Comparison of ENCODE assay signal across 21 mouse cellular contexts in genomic region chr6:50498346-50498745, GRCm38 (mm10). TPM values are rescaled to one million over a fixed set of nuclear protein-coding genes. Genes with fewer than 3 reads are reported as not detected.
A peak's percentile ranks its signal among the peaks of the same experiment; 100 is the strongest.
DNase-seq lines count a peak whose midpoint lies in the region; ATAC-seq lines count a peak whose summit lies in the region.
"Had no signal": no experiment of that assay in that cellular context is flagged by ENCODE, and none has a peak within 500 bp of the region (broad histone marks: within the 10 kb centered on the region; RNA-seq: fewer than 3 reads in every experiment).

No protein-coding gene starts in this region.

- no peak for ATAC-seq in heart, embryonic 11.5 days (replicated peaks; ENCODE audit: insufficient number of reproducible peaks, low FRiP score, low TSS enrichment)
- ATAC-seq in kidney, embryonic 15.5 days (replicated peaks; ENCODE audit: low FRiP score) = no peak
- ATAC-seq: forebrain, embryonic 15.5 days; inflammation-experienced regulatory T-cells, adult 6 months had no signal

- no peaks in the 10 kb centered on the region for H3K4me1 ChIP-seq in heart, embryonic 11.5 days (ENCODE audit: control insufficient read depth, insufficient read depth, low read length)
- H3K4me1 ChIP-seq in kidney, embryonic 15.5 days = 0 out of 2 replicates have a peak, but pooled peaks cover 4% of the 10 kb centered on the region
- H3K4me1 ChIP-seq: forebrain, embryonic 15.5 days; heart, embryonic 13.5 days; hindbrain, embryonic 12.5 days; limb, embryonic 10.5 days; neural tube, embryonic 12.5 days; stomach, embryonic 15.5 days had no signal

- H3K36me3 ChIP-seq in heart, embryonic 11.5 days (ENCODE audit: control insufficient read depth, insufficient read depth, low read length) = no peaks in the 10 kb centered on the region
- H3K36me3 ChIP-seq in kidney, embryonic 15.5 days = no peaks in the 10 kb centered on the region
- H3K36me3 ChIP-seq: forebrain, embryonic 15.5 days; heart, embryonic 13.5 days; hindbrain, embryonic 12.5 days; limb, embryonic 10.5 days; neural tube, embryonic 12.5 days; stomach, embryonic 15.5 days had no signal

- H3K9me3 ChIP-seq in heart, embryonic 11.5 days (replicated peaks; ENCODE audit: control insufficient read depth, low read length) = 0 out of 2 replicates have a peak, but pooled peaks cover 3% of the 10 kb centered on the region
- H3K9me3 ChIP-seq in kidney, embryonic 15.5 days (replicated peaks) = no peaks in the 10 kb centered on the region; the same call in 1 of the 2 replicates
- H3K9me3 ChIP-seq: forebrain, embryonic 15.5 days; hindbrain, embryonic 12.5 days; limb, embryonic 10.5 days; stomach, embryonic 15.5 days had no signal

- H3K27ac ChIP-seq in heart, embryonic 11.5 days (ENCODE audit: low read depth, low read length) = no peak overlapping the region
- no peak overlapping the region for H3K27ac ChIP-seq in kidney, embryonic 15.5 days
- H3K27ac ChIP-seq: forebrain, embryonic 15.5 days; heart, embryonic 13.5 days; hindbrain, embryonic 12.5 days; limb, embryonic 10.5 days; neural tube, embryonic 12.5 days; stomach, embryonic 15.5 days had no signal

- peak; percentile 9 for DNase-seq in adrenal gland, postnatal 10 days
- no peak for DNase-seq in adrenal gland, adult (ENCODE audit: inconsistent age in 2 of 2, low spot score in 1 of 2)
- peak; percentile 77 for DNase-seq in heart, adult 11 months
- DNase-seq in 3134 (ENCODE audit: extremely low read depth, insufficient read length, low spot score) = peak; percentile 15
- peak; percentile 56 for DNase-seq in fibroblast of lung, adult 2 months (ENCODE audit: low read depth)
- DNase-seq in c-Kit-positive CD71-positive TER-119-positive erythroid progenitor cells, embryonic 14.5 days (ENCODE audit: low spot score) = no peak
- DNase-seq: cerebellum, adult 11-12 months; layer of hippocampus, postnatal 36 days; spleen, adult 18-20 months; thymus, adult 2 months had no signal

- no peak overlapping the region for H3K4me3 ChIP-seq in heart, embryonic 11.5 days (ENCODE audit: low read depth, low read length)
- H3K4me3 ChIP-seq in kidney, embryonic 15.5 days (replicated peaks) = no peak overlapping the region
- H3K4me3 ChIP-seq: forebrain, embryonic 15.5 days; heart, embryonic 13.5 days; hindbrain, embryonic 12.5 days; limb, embryonic 10.5 days; neural tube, embryonic 12.5 days; stomach, embryonic 15.5 days had no signal

- 85% methylated on average over 2 of the region's 2 CpGs for WGBS in heart, embryonic 11.5 days (ENCODE audit: insufficient replicate concordance)
- WGBS in kidney, embryonic 15.5 days = 91% methylated on average over 2 of the region's 2 CpGs

- H3K27me3 ChIP-seq in heart, embryonic 11.5 days (ENCODE audit: control insufficient read depth, insufficient read depth, low read length) = no peaks in the 10 kb centered on the region
- H3K27me3 ChIP-seq in kidney, embryonic 15.5 days = no peaks in the 10 kb centered on the region
- H3K27me3 ChIP-seq: forebrain, embryonic 15.5 days; heart, embryonic 13.5 days; hindbrain, embryonic 12.5 days; neural tube, embryonic 12.5 days; stomach, embryonic 15.5 days had no signal

- H3K4me2 ChIP-seq in heart, embryonic 11.5 days = no peak overlapping the region
- no peak overlapping the region for H3K4me2 ChIP-seq in kidney, embryonic 15.5 days
- H3K4me2 ChIP-seq: forebrain, embryonic 15.5 days; heart, embryonic 13.5 days; hindbrain, embryonic 12.5 days; liver, embryonic 11.5 days; midbrain, embryonic 11.5 days; neural tube, embryonic 12.5 days; stomach, embryonic 15.5 days had no signal

- H3K9ac ChIP-seq in heart, embryonic 11.5 days (ENCODE audit: low read depth, low read length) = no peak overlapping the region
- no peak overlapping the region for H3K9ac ChIP-seq in kidney, embryonic 15.5 days
- H3K9ac ChIP-seq: forebrain, embryonic 15.5 days; heart, embryonic 13.5 days; hindbrain, embryonic 12.5 days; neural tube, embryonic 12.5 days; stomach, embryonic 15.5 days had no signal

RNA-seq across cellular contexts. Expression of gene Osbpl3, which starts 42.3 kb away (rescaled TPM):
- total RNA-seq in adrenal gland, postnatal 10 days (2021) = 10 to 100 TPM; 26.2 to 37.8 TPM
- 9.3 and 13.3 TPM in 2 replicates for polyA plus RNA-seq in heart, embryonic 11.5 days (2014; fragmentation: Nextera tagmentation; extraction: Ambion mirVana)
- 15.7 and 16.7 TPM in 2 replicates for polyA plus RNA-seq in kidney, embryonic 15.5 days (2015; fragmentation: Nextera tagmentation; extraction: Ambion mirVana)

Comparison
In these comparisons a context has a peak if more than half of its experiments do, and no peak if none do; other contexts are left out.
1. DNase-seq: peak in adrenal gland, postnatal 10 days (single experiment), heart, adult 11 months (single experiment), 3134 (single experiment) and fibroblast of lung, adult 2 months (single experiment); none in adrenal gland, adult (0 of 2) and c-Kit-positive CD71-positive TER-119-positive erythroid progenitor cells, embryonic 14.5 days (single experiment).